Mouse (Mus musculus) heart, embryonic 11.5 days (tissue): ENCODE results near the gene Ppt1. TPM values are rescaled to one million over a fixed set of nuclear protein-coding genes. Genes with fewer than 3 reads are reported as not detected.
"Not testable (repeated sequence)": the region's sequence is repeated elsewhere in the genome, so short reads cannot be mapped to it uniquely, and the experiment has no call there.

Experiments used
- ATAC-seq: fragments of 200-750 bp; cut with Nextera tagmentation; replicated peaks from 2 replicates; pipeline ENCODE4 v1.8.0; 2017; ENCODE audit warnings: moderate library complexity; ENCODE audit not compliant: insufficient number of reproducible peaks, low FRiP score, low TSS enrichment
- H3K27ac ChIP-seq: fragments of 300-500 bp; sonication (generic); 2 replicates; pipeline ENCODE4 v1.5.1; 2014; ENCODE audit warnings: mild to moderate bottlenecking, low read depth, low read length
- H3K27me3 ChIP-seq: fragments of 300-500 bp; sonication (generic); 2 replicates; pipeline ENCODE4 v1.6.1; 2014; ENCODE audit warnings: mild to moderate bottlenecking, low read length, mixed read lengths; ENCODE audit not compliant: control insufficient read depth, insufficient read depth
- H3K36me3 ChIP-seq: fragments of 300-500 bp; sonication (generic); 2 replicates; pipeline ENCODE4 v1.6.1; 2014; ENCODE audit warnings: mild to moderate bottlenecking, low read length, moderate library complexity, mixed read lengths; ENCODE audit not compliant: control insufficient read depth, insufficient read depth
- H3K4me1 ChIP-seq: fragments of 300-500 bp; sonication (generic); 2 replicates; pipeline ENCODE4 v1.6.1; 2014; ENCODE audit warnings: low read length; ENCODE audit not compliant: control insufficient read depth, insufficient read depth
- H3K4me2 ChIP-seq: fragments of 300-500 bp; sonication (generic); 2 replicates; pipeline ENCODE4 v1.6.1; 2014; ENCODE audit warnings: mild to moderate bottlenecking, moderate library complexity
- H3K4me3 ChIP-seq: fragments of 300-500 bp; sonication (generic); 2 replicates; pipeline ENCODE4 v1.5.1; 2014; ENCODE audit warnings: low read depth, low read length
- H3K9ac ChIP-seq: fragments of 300-500 bp; sonication (generic); 2 replicates; pipeline ENCODE4 v1.6.1; 2014; ENCODE audit warnings: mild to moderate bottlenecking, low read depth, low read length, moderate library complexity
- H3K9me3 ChIP-seq: fragments of 300-500 bp; sonication (generic); replicated peaks from 2 replicates; pipeline ENCODE4 v1.6.1; 2016; ENCODE audit warnings: low read length; ENCODE audit not compliant: control insufficient read depth
- WGBS: fragments of 180-500 bp; shearing (Covaris S2); extraction: QIAGEN DNeasy Blood & Tissue Kit; methylation state at CpG from one replicate; pipeline ENCODE4 v1.1.7; 2014; ENCODE audit not compliant: insufficient replicate concordance; 5-methylcytosine and 5-hydroxymethylcytosine counted together
- polyA plus RNA-seq: library from polyadenylated mRNA; unstranded; fragments of >200 nt; fragmentation: Nextera tagmentation; extraction: Ambion mirVana; gene quantifications from 2 replicates; pipeline ENCODE4 v1.2.1, GENCODE M21; 2014

Ppt1 gene
- 61.8 and 66.4 TPM in 2 replicates for polyA plus RNA-seq

- Histone ChIP-seq H3K4me1 (peaks cover 5% of the 10 kb centered on the region), H3K9me3 (no peaks in the 10 kb centered on the region), H3K27me3 (no peaks in the 10 kb centered on the region), H3K9ac (peak within 1 kb of the TSS; percentile 92), H3K4me3 (peak within 1 kb of the TSS; percentile 80), H3K4me2 (peak within 1 kb of the TSS; percentile 89), H3K36me3 (no peaks in the 10 kb centered on the region), H3K27ac (peak within 1 kb of the TSS; percentile 54; the same call in 1 of the 2 replicates)
- 5% methylated on average over 31 of the region's 31 CpGs for WGBS
- peak; percentile 88 for ATAC-seq
Observed at GRCm38 (mm10) chr4:122835530-122836402, at the start of gene Ppt1. TSS of gene Ppt1 (plus strand) at chr4:122836242.

GRCm38 (mm10) chr4:122789335-122790089 lies 46.5 kb upstream of the Ppt1 start:
- Histone ChIP-seq H3K27me3 (no peaks in the 10 kb centered on the region), H3K4me2 (no peak overlapping the region), H3K9me3 (no peaks in the 10 kb centered on the region), H3K27ac (no peak overlapping the region), H3K4me1 (no peaks in the 10 kb centered on the region), H3K36me3 (no peaks in the 10 kb centered on the region), H3K9ac (no peak overlapping the region), H3K4me3 (no peak overlapping the region)
- ATAC-seq, result no peak
- 68% methylated on average over 4 of the region's 4 CpGs for WGBS

GRCm38 (mm10) chr4:122808108-122808507 lies 27.9 kb upstream of the Ppt1 start:
- 35% methylated on average over 4 of the region's 4 CpGs for WGBS
- Histone ChIP-seq H3K9ac (no peak overlapping the region), H3K27ac (no peak overlapping the region), H3K36me3 (no peaks in the 10 kb centered on the region), H3K4me3 (no peak overlapping the region), H3K27me3 (no peaks in the 10 kb centered on the region), H3K4me1 (no peaks in the 10 kb centered on the region), H3K9me3 (0 out of 2 replicates have a peak, but pooled peaks cover 2% of the 10 kb centered on the region), H3K4me2 (no peak overlapping the region)
- no peak for ATAC-seq

GRCm38 (mm10) chr4:122811180-122811579 lies 24.9 kb upstream of the Ppt1 start:
- no peaks in the 10 kb centered on the region for H3K36me3 ChIP-seq
- WGBS, result 54% methylated on average over 1 of the region's 1 CpGs
- no peaks in the 10 kb centered on the region for H3K27me3 ChIP-seq
- no peak for ATAC-seq
- H3K9ac ChIP-seq, result no peak overlapping the region
- H3K27ac ChIP-seq, result no peak overlapping the region
- no peak overlapping the region for H3K4me2 ChIP-seq
- H3K4me1 ChIP-seq, result no peaks in the 10 kb centered on the region
- no peak overlapping the region for H3K4me3 ChIP-seq
- H3K9me3 ChIP-seq, result 0 out of 2 replicates have a peak, but pooled peaks cover 2% of the 10 kb centered on the region

- H3K27me3 ChIP-seq, result no peaks in the 10 kb centered on the region
- no peak for ATAC-seq
- H3K4me2 ChIP-seq, result no peak overlapping the region
- no peaks in the 10 kb centered on the region for H3K36me3 ChIP-seq
- H3K4me3 ChIP-seq, result no peak overlapping the region
- no peak overlapping the region for H3K9ac ChIP-seq
- no peaks in the 10 kb centered on the region for H3K4me1 ChIP-seq
- H3K9me3 ChIP-seq, result 0 out of 2 replicates have a peak, but pooled peaks cover 2% of the 10 kb centered on the region
- H3K27ac ChIP-seq, result no peak overlapping the region
- 42% methylated on average over 2 of the region's 2 CpGs for WGBS
Observed at GRCm38 (mm10) chr4:122811824-122812223, 24.2 kb upstream of the Ppt1 start.

GRCm38 (mm10) chr4:122816202-122816601 lies 19.8 kb upstream of the Ppt1 start:
- Histone ChIP-seq H3K9me3 (no peaks in the 10 kb centered on the region), H3K4me1 (no peaks in the 10 kb centered on the region), H3K27me3 (no peaks in the 10 kb centered on the region), H3K4me2 (no peak overlapping the region), H3K9ac (no peak overlapping the region), H3K4me3 (no peak overlapping the region), H3K27ac (no peak overlapping the region), H3K36me3 (no peaks in the 10 kb centered on the region)
- no peak for ATAC-seq
- 78% methylated on average over 1 of the region's 1 CpGs for WGBS

- H3K27me3 ChIP-seq, H3K36me3 ChIP-seq, H3K4me1 ChIP-seq, H3K9me3 ChIP-seq, H3K9ac ChIP-seq, H3K4me3 ChIP-seq, ATAC-seq, H3K27ac ChIP-seq, H3K4me2 ChIP-seq: not testable (repeated sequence)
- 19% methylated on average over 10 of the region's 10 CpGs for WGBS
Observed at GRCm38 (mm10) chr4:122820941-122821340, 15.1 kb upstream of the Ppt1 start.

GRCm38 (mm10) chr4:122827651-122828050 lies 8.4 kb upstream of the Ppt1 start:
- H3K27ac ChIP-seq, result peak overlapping the region; percentile 78
- ATAC-seq, result peak; percentile 63; the same call in 1 of the 2 replicates
- peak overlapping the region; percentile 22 for H3K4me2 ChIP-seq

More at GRCm38 (mm10) chr4:122827651-122828050, 8.4 kb upstream of the Ppt1 start:
- Histone ChIP-seq H3K27me3 (no peaks in the 10 kb centered on the region), H3K36me3 (no peaks in the 10 kb centered on the region), H3K4me3 (no peak overlapping the region), H3K9ac (no peak overlapping the region), H3K4me1 (peaks cover 5% of the 10 kb centered on the region; the same call in 1 of the 2 replicates), H3K9me3 (no peaks in the 10 kb centered on the region)
